Mouse (Mus musculus) embryonic facial prominence, embryonic 10.5 days (tissue): ENCODE measurements at regions not wholly inside any gene's neighbourhood (a gene's known extent, or its start where the extent isn't known, plus 50 kb on each side); places are given as distances from the start of the nearest gene placed in this dataset.

ENCODE experiments used
- DNase-seq: peaks from one replicate; pipeline ENCODE4 v3.0.0-alpha.2; 2017; ENCODE audit warnings: low spot score
- H3K27ac ChIP-seq: fragments of 300-500 bp; sonication (generic); replicated peaks from 2 replicates; pipeline ENCODE4 v1.5.1; 2016; ENCODE audit warnings: mild to moderate bottlenecking
- H3K27me3 ChIP-seq: fragments of 300-500 bp; sonication (generic); replicated peaks from 2 replicates; pipeline ENCODE4 v1.6.1; 2016; ENCODE audit warnings: low read depth, mild to moderate bottlenecking; ENCODE audit not compliant: poor library complexity, severe bottlenecking
- H3K36me3 ChIP-seq: fragments of 300-500 bp; sonication (generic); replicated peaks from 2 replicates; pipeline ENCODE4 v1.6.1; 2016; ENCODE audit warnings: mild to moderate bottlenecking, moderate library complexity
- H3K4me1 ChIP-seq: fragments of 300-500 bp; sonication (generic); 2 replicates; pipeline ENCODE4 v1.6.1; 2016
- H3K4me3 ChIP-seq: fragments of 300-500 bp; sonication (generic); 2 replicates; pipeline ENCODE4 v1.5.1; 2016; ENCODE audit warnings: mild to moderate bottlenecking, moderate library complexity
- H3K9me3 ChIP-seq: fragments of 300-500 bp; sonication (generic); 2 replicates; pipeline ENCODE4 v1.6.1; 2016; ENCODE audit warnings: mild to moderate bottlenecking
- WGBS: fragments of 180-500 bp; shearing (Covaris S2); methylation state at CpG from one replicate; pipeline ENCODE4 v1.1.7; 2016; 5-methylcytosine and 5-hydroxymethylcytosine counted together

DNA sequence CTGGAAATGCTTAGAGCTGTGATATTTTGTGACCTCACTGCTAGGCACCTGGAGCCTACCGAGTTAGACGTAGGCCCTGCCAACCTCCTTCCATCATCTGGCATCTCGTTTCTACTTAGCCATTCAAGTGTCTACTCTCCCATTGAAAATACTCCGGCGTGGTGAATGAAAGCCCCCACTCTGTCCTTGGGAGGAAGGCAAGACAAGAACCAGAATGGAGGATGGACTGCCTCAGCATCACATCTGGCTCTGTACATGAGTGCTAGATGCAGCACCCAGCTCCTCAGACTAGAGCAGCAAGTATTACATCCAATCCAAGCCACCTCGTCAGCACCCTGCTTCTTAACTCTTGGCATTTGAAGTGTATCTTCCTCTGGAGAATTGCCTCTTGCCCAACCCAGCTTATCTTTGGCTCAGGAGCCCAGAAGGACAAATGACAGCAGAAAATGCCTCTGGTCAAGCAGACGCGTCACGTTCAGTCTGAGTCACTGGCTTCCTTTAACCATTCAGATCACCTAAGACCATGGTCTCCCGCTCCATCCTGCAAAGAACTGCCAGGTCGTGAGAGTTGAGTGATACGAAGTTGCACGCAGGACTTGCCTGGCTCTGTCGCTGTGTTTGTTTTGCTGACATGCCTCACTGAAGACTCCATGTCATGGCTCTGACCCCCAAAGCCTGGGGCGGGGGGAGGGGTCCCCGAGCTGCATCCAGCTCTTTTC is 132.3 kb downstream of the Tfap2a start:
- Histone ChIP-seq H3K27ac (peak overlapping the region; percentile 48; the same call in 1 of the 2 replicates), H3K4me1 (peaks cover 19% of the 10 kb centered on the region), H3K9me3 (no peaks in the 10 kb centered on the region), H3K4me3 (peak overlapping the region; percentile 43), H3K36me3 (no peaks in the 10 kb centered on the region), H3K27me3 (peaks cover 6% of the 10 kb centered on the region)
- DNase-seq: no peak
- WGBS: 53% methylated on average over 16 of the region's 16 CpGs

GRCm38 (mm10) chr13:40574981-40575745 is 163.0 kb downstream of the Tfap2a start:
- Histone ChIP-seq H3K4me3 (no peak overlapping the region), H3K4me1 (no peaks in the 10 kb centered on the region), H3K27ac (no peak overlapping the region), H3K27me3 (no peaks in the 10 kb centered on the region), H3K9me3 (no peaks in the 10 kb centered on the region), H3K36me3 (no peaks in the 10 kb centered on the region)
- no peak for DNase-seq
- 82% methylated on average over 12 of the region's 12 CpGs for WGBS

DNA sequence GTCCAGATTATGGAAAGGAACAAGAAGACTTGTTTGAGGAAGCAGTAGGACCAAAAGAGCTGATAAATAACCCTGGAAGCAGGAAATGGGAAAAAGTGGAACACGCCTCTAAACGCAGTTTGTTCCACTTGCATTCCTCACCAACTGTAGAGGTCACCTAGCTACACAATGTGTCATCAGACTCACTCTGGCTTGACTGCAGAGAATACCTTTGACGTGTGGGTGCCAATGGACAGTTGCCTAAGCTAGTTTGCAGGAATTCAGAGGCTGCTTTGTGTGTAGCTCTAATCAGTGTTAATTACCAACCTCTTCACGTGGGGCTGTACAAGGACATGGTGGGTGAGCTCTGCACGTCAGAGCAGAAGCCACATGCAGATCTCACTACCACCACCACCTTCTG is 168.7 kb downstream of the Tfap2a start:
- no peaks in the 10 kb centered on the region for H3K36me3 ChIP-seq
- H3K27me3 ChIP-seq: no peaks in the 10 kb centered on the region
- whole genome bisulfite sequencing: 76% methylated on average over 5 of the region's 5 CpGs
- H3K4me1 ChIP-seq: 0 out of 2 replicates have a peak, but pooled peaks cover 2% of the 10 kb centered on the region
- DNase-seq: no peak
- no peak overlapping the region for H3K4me3 ChIP-seq
- H3K9me3 ChIP-seq: no peaks in the 10 kb centered on the region
- no peak overlapping the region for H3K27ac ChIP-seq

- no peak overlapping the region for H3K27ac ChIP-seq
- 0 out of 2 replicates have a peak, but pooled peaks cover 2% of the 10 kb centered on the region for H3K4me1 ChIP-seq
- DNase-seq: no peak
- H3K27me3 ChIP-seq: no peaks in the 10 kb centered on the region
- H3K4me3 ChIP-seq: no peak overlapping the region
- no peaks in the 10 kb centered on the region for H3K36me3 ChIP-seq
- H3K9me3 ChIP-seq: no peaks in the 10 kb centered on the region
- WGBS: 78% methylated on average over 3 of the region's 3 CpGs
Observed at GRCm38 (mm10) chr13:40567821-40568220, 170.4 kb downstream of the Tfap2a start.

DNA sequence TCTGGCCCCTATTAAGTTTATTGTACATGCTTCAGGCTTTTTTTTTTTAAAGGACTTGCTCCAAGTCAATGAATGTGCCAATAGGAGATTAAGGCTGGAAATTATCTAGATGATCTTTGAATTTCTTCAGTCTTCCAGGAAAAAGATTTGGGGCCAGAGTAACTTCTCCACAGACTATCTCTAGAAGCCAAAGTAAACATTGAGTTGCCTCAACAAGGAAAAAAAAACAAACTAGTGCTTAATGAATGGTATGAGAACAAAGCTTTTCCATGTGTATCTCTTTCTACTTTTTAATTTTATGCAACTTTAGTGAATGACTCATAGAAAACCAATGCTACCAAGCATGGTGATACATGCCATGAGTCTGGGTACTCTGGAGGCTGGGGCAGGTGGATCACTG is 173.8 kb downstream of the Tfap2a start:
- Histone ChIP-seq H3K9me3 (no peaks in the 10 kb centered on the region), H3K4me1 (0 out of 2 replicates have a peak, but pooled peaks cover 2% of the 10 kb centered on the region), H3K27ac (no peak overlapping the region), H3K36me3 (no peaks in the 10 kb centered on the region), H3K27me3 (no peaks in the 10 kb centered on the region), H3K4me3 (no peak overlapping the region)
- DNase-seq: no peak

- H3K36me3 ChIP-seq: no peaks in the 10 kb centered on the region
- WGBS: 82% methylated on average over 7 of the region's 7 CpGs
- no peaks in the 10 kb centered on the region for H3K4me1 ChIP-seq
- no peaks in the 10 kb centered on the region for H3K9me3 ChIP-seq
- no peaks in the 10 kb centered on the region for H3K27me3 ChIP-seq
- no peak overlapping the region for H3K27ac ChIP-seq
- DNase-seq: no peak
- H3K4me3 ChIP-seq: no peak overlapping the region
Observed at GRCm38 (mm10) chr13:40554368-40554767, 183.8 kb downstream of the Tfap2a start.

DNA sequence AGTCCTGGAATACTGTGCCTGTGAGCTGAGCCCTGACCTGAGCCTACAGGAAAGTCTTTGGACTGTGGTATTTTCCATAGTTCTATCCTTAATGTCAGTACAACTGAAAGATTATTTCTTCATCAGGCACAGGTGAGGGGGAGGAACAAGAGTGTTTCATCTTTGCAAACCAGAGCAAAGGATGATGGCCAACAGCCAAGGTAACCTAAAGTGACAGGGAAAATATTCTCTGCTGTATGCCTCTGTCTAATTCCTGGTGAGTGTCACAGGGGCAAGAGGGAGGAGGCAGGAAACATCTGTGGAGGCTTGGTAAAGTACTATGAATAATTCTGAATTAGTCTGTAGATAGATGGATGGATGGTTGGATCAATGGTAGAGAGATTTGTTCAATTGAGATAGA is 164.3 kb upstream of the Ofcc1 start:
- DNase-seq: no peak
- no peaks in the 10 kb centered on the region for H3K27me3 ChIP-seq
- no peak overlapping the region for H3K27ac ChIP-seq
- no peak overlapping the region for H3K4me3 ChIP-seq
- H3K9me3 ChIP-seq: no peaks in the 10 kb centered on the region
- H3K4me1 ChIP-seq: no peaks in the 10 kb centered on the region
- H3K36me3 ChIP-seq: no peaks in the 10 kb centered on the region

GRCm38 (mm10) chr13:40523115-40523514 is 161.9 kb upstream of the Ofcc1 start:
- Histone ChIP-seq H3K4me1 (0 out of 2 replicates have a peak, but pooled peaks cover 1% of the 10 kb centered on the region), H3K36me3 (no peaks in the 10 kb centered on the region)
- WGBS: 61% methylated on average over 2 of the region's 2 CpGs

GRCm38 (mm10) chr13:40518180-40518579 is 156.9 kb upstream of the Ofcc1 start:
- H3K4me1 ChIP-seq: 0 out of 2 replicates have a peak, but pooled peaks cover 3% of the 10 kb centered on the region
- no peaks in the 10 kb centered on the region for H3K36me3 ChIP-seq
- no peaks in the 10 kb centered on the region for H3K27me3 ChIP-seq
- no peak overlapping the region for H3K27ac ChIP-seq
- H3K4me3 ChIP-seq: no peak overlapping the region
- 68% methylated on average over 4 of the region's 4 CpGs for WGBS
- H3K9me3 ChIP-seq: no peaks in the 10 kb centered on the region
- DNase-seq: peak; percentile 18

More at GRCm38 (mm10) chr13:40523115-40523514, 161.9 kb upstream of the Ofcc1 start:
- DNase-seq: no peak
- H3K9me3 ChIP-seq: no peaks in the 10 kb centered on the region
- no peak overlapping the region for H3K27ac ChIP-seq
- no peak overlapping the region for H3K4me3 ChIP-seq
- no peaks in the 10 kb centered on the region for H3K27me3 ChIP-seq

GRCm38 (mm10) chr13:40509290-40509689 is 148.0 kb upstream of the Ofcc1 start:
- no peaks in the 10 kb centered on the region for H3K4me1 ChIP-seq
- H3K27me3 ChIP-seq: no peaks in the 10 kb centered on the region
- no peak overlapping the region for H3K27ac ChIP-seq
- H3K9me3 ChIP-seq: no peaks in the 10 kb centered on the region
- 44% methylated on average over 1 of the region's 1 CpGs for WGBS
- no peak overlapping the region for H3K4me3 ChIP-seq
- no peaks in the 10 kb centered on the region for H3K36me3 ChIP-seq
- no peak for DNase-seq

DNA sequence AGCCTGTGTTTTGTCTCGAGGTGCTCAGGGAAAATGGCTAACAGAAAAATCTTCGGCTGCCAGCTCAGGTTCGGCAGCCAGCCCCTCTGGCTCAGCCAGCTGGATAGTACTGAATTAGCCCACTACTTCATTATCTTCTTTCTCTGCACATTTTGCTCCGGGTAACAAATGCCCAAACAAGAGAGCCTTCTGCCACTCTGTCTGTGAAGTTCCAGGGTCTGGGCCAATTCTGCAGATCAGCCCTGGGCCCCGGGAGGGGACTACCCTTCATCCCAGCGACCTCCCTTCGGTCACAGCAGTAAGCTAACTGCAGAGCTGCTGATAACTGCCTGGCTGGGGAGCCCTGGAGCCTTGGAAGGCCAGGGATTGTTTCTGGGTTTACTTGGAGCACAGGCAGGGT is 119.6 kb upstream of the Ofcc1 start:
- Histone ChIP-seq H3K4me1 (peaks cover 5% of the 10 kb centered on the region), H3K36me3 (no peaks in the 10 kb centered on the region), H3K9me3 (no peaks in the 10 kb centered on the region), H3K27ac (no peak overlapping the region; the same call in 1 of the 2 replicates), H3K4me3 (no peak overlapping the region), H3K27me3 (no peaks in the 10 kb centered on the region)
- no peak for DNase-seq
- 43% methylated on average over 7 of the region's 7 CpGs for WGBS

- H3K4me3 ChIP-seq: no peak overlapping the region
- no peaks in the 10 kb centered on the region for H3K9me3 ChIP-seq
- H3K36me3 ChIP-seq: no peaks in the 10 kb centered on the region
- no peak overlapping the region for H3K27ac ChIP-seq
- DNase-seq: no peak
- no peaks in the 10 kb centered on the region for H3K4me1 ChIP-seq
- WGBS: 85% methylated on average over 3 of the region's 3 CpGs
- no peaks in the 10 kb centered on the region for H3K27me3 ChIP-seq
Observed at GRCm38 (mm10) chr13:40472683-40473082, 111.4 kb upstream of the Ofcc1 start.

DNA sequence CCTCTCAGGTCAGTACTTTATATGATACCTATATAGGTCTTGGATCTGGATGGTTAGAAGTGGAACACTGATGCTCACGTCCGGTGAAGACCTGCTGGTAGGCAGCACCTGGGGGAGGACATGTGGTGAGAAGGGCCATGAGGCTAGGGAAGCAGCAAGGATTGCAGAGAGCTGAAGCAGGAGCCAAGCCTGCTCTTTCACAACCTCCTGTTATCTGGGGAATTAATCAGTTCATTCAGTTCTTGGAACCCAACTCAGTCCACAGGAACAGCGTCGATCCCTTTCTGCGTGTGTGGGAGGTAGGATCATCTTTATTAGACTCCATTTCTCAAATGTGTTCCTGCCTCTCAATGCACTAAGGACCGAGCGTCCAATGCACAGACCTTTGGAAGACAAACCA is 107.9 kb upstream of the Ofcc1 start:
- H3K4me3 ChIP-seq: no peak overlapping the region
- no peaks in the 10 kb centered on the region for H3K36me3 ChIP-seq
- H3K4me1 ChIP-seq: 0 out of 2 replicates have a peak, but pooled peaks cover 3% of the 10 kb centered on the region
- no peak for DNase-seq
- no peak overlapping the region for H3K27ac ChIP-seq
- H3K9me3 ChIP-seq: no peaks in the 10 kb centered on the region
- 89% methylated on average over 7 of the region's 7 CpGs for WGBS
- H3K27me3 ChIP-seq: no peaks in the 10 kb centered on the region
